Mouse (Mus musculus) G1E (cell line): ENCODE measurements around the gene Larp1. TPM values are rescaled to one million over a fixed set of nuclear protein-coding genes. Genes with fewer than 3 reads are reported as not detected.
"Not testable (repeated sequence)": the region's sequence is repeated elsewhere in the genome, so short reads cannot be mapped to it uniquely, and the experiment has no call there.

Experiments used
- ATAC-seq: 2 replicates; pipeline ENCODE4 v1.8.0; 2016; ENCODE audit warnings: mild to moderate bottlenecking; ENCODE audit not compliant: insufficient number of reproducible peaks, poor library complexity, low FRiP score, severe bottlenecking; ENCODE audit errors: extremely low read depth
- DNase-seq: peaks from one replicate; pipeline ENCODE4 v3.0.0; 2012; ENCODE audit warnings: low spot score
- H3K27me3 ChIP-seq: 2 replicates; pipeline ENCODE4 v1.6.1; 2012; ENCODE audit warnings: mild to moderate bottlenecking, low read length, inconsistent platforms; ENCODE audit not compliant: insufficient read depth
- H3K36me3 ChIP-seq: replicated peaks from 2 replicates; pipeline ENCODE3; 2012; ENCODE audit warnings: mild to moderate bottlenecking, inconsistent platforms
- H3K4me1 ChIP-seq: 2 replicates; pipeline ENCODE4 v1.6.1; 2012; ENCODE audit warnings: low read depth, low read length, inconsistent platforms, mixed read lengths; ENCODE audit not compliant: insufficient read depth
- H3K4me3 ChIP-seq: 2 replicates; pipeline ENCODE4 v1.5.1; 2012; ENCODE audit warnings: low read depth, mild to moderate bottlenecking, inconsistent platforms, low read length, moderate library complexity, mixed read lengths
- H3K9me3 ChIP-seq: replicated peaks from 2 replicates; pipeline ENCODE4 v1.6.1; 2012; ENCODE audit warnings: inconsistent platforms
- CTCF ChIP-seq: IDR thresholded peaks from 2 replicates; pipeline ENCODE4 v1.5.1; 2012; ENCODE audit warnings: low read depth, low read length, inconsistent platforms, mixed read lengths
- GATA1 ChIP-seq: IDR thresholded peaks from 2 replicates; pipeline ENCODE4 v1.6.1; 2012; ENCODE audit warnings: borderline replicate concordance, low read length, inconsistent platforms, mixed read lengths
- GATA2 ChIP-seq: IDR thresholded peaks from 2 replicates; pipeline ENCODE4 v1.6.1; 2012; ENCODE audit warnings: low read depth, low read length, inconsistent platforms, borderline replicate concordance
- POLR2AphosphoS5 ChIP-seq: IDR thresholded peaks from 2 replicates; pipeline ENCODE4 v1.6.1; 2012; ENCODE audit warnings: low read depth, low read length, inconsistent platforms; ENCODE audit not compliant: insufficient replicate concordance
- TAL1 ChIP-seq: conservative IDR thresholded peaks from 2 replicates; pipeline ENCODE4 v1.6.1; 2012; ENCODE audit warnings: low read depth, low read length, inconsistent platforms, mixed read lengths
- polyA plus RNA-seq: library from polyadenylated mRNA; stranded (reverse); fragments of >175 nt; gene quantifications from 2 replicates; pipeline ENCODE4 v1.2.3, GENCODE M21; 2012
- total RNA-seq, 2 experiments: library from RNA; stranded (forward) in 1 of 2; stranded (reverse) in 1 of 2; fragments of 200-1000 nt in 1 of 2; fragments of >200 nt in 1 of 2; fragmentation: Nextera tagmentation in 1 of 2; gene quantifications; 2 replicates each; pipeline ENCODE4 v1.2.3; 2014 to 2017

The Larp1 gene
- total and polyA plus RNA-seq, 3 experiments: 34.7 to 184 (median 123) TPM

DNA sequence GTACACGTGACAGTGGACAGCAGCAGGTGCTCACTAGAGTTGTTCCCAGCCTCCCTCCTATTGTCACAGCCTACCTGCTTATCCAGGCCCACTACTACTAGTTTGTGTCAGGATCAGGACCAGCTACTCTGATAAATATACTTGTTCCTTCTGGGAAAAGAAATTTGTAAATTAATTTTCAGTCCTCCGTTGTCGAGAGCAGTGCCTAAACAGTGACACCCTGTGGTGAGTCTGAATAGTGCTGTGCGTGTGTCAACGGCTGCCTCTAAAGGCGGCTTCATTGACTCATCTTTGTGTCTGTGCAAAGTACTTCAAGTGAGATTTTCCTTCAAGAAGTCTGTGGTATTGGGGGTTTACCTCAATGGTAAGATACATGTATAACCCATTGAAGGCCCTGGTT, 48.6 kb downstream of the Larp1 start:
- ATAC-seq (no peak), DNase-seq (no peak)
- H3K4me1 ChIP-seq: peaks cover 13% of the 10 kb centered on the region
- H3K27me3 ChIP-seq: no peaks in the 10 kb centered on the region
- peaks cover 85% of the 10 kb centered on the region for H3K36me3 ChIP-seq
- H3K4me3 ChIP-seq: no peak overlapping the region
- no peaks in the 10 kb centered on the region for H3K9me3 ChIP-seq
- TF ChIP-seq POLR2AphosphoS5: no peak
- peak; percentile 58 for TF ChIP-seq CTCF

DNA sequence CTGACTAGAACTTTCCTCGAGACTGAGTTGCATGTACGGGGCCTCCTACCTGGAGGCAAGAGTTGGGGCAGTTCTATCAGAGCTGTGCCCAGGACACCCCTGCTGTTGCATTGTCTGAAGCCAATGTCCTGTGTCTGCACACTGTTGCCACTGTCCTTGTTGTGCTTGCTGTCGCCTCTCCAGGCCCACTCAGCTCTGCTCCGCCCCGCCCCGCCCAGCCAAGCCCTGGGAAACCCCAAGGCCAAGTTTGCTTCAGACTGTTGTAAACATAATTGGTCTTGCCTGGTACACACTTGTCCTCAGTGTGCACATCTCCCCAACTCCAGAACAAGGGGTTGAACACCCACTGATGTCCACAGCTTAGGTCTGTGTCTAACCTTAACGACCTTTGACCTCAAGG, 50.9 kb downstream of the Larp1 start:
- H3K4me1 ChIP-seq: peaks cover 11% of the 10 kb centered on the region
- not testable (repeated sequence) for H3K27me3 ChIP-seq, H3K9me3 ChIP-seq, DNase-seq, H3K4me3 ChIP-seq, ATAC-seq
- H3K36me3 ChIP-seq: peaks cover 84% of the 10 kb centered on the region

DNA sequence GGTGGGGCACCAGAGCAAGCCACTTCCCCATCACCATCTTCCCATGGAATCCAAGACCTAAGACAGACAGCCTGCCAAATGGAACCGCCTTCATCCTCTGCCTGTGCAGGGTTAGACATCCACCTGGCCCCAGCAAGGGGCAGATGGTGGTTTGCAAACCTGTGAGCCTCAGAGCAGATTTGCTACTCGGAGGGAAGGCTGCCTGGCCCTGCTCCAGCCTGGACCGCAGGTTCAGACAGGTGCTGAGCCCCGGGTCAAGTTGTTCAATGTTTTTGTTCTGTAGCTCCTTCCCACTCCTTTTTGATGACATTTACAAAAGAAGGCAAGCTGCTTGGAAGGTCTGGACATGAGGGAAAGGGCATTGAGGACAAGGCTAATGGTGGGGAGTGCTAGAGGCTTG, 52.4 kb downstream of the Larp1 start:
- peaks cover 14% of the 10 kb centered on the region for H3K4me1 ChIP-seq
- not testable (repeated sequence) for H3K4me3 ChIP-seq, H3K27me3 ChIP-seq, DNase-seq, H3K9me3 ChIP-seq, ATAC-seq
- peaks cover 74% of the 10 kb centered on the region for H3K36me3 ChIP-seq

DNA sequence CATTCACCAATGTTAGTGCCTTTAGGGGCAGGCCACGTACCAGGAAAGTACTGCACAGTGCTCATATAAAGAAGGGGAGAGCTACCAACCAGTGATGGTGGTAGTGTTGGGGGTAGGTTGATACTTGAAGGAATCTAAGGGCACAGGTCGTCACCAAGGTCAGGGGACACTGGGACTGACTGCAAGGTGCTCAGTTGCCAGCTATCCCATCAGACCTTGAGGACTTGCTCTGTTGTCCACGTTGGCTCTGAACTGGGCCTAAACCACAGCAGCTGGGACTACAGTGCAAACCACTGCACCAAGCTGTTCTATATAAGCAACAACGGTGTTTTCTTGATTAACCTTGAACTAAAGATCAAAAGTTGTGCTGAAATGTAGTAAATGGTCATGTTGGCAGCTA, 53.7 kb downstream of the Larp1 start:
- peaks cover 14% of the 10 kb centered on the region for H3K4me1 ChIP-seq
- DNase-seq (no peak), ATAC-seq (no peak)
- H3K36me3 ChIP-seq: peaks cover 63% of the 10 kb centered on the region
- H3K4me3 ChIP-seq: no peak overlapping the region
- no peaks in the 10 kb centered on the region for H3K27me3 ChIP-seq
- H3K9me3 ChIP-seq: no peaks in the 10 kb centered on the region
- TF ChIP-seq GATA2 (no peak), CTCF (no peak), POLR2AphosphoS5 (no peak), TAL1 (no peak), GATA1 (no peak)

DNA sequence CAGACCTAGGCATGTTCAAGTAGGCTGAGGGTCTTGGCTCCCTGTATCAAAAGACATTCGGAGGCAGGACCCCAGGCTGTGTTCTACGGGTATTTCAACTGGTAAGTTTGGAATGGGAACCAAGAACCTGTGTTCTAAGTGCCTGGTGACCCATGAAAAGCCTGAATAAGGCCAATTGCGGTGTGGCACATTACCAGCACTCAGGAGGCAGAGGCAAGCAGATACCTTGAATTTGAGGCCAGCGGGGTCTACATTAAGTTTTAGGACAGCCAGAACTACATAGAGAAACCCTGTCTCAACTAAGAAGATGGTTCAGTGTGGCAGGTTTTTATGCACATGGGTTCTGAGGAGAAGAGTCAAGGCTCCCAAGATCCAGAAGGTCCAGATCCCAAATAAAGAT, 56.2 kb downstream of the Larp1 start:
- TF ChIP-seq TAL1 (no peak), GATA1 (no peak), POLR2AphosphoS5 (no peak)
- ATAC-seq: no peak
- Histone ChIP-seq H3K4me3 (no peak overlapping the region), H3K27me3 (peaks cover 3% of the 10 kb centered on the region; the same call in 1 of the 2 replicates), H3K36me3 (peaks cover 45% of the 10 kb centered on the region), H3K4me1 (peaks cover 15% of the 10 kb centered on the region), H3K9me3 (no peaks in the 10 kb centered on the region)
- no peak for DNase-seq

DNA sequence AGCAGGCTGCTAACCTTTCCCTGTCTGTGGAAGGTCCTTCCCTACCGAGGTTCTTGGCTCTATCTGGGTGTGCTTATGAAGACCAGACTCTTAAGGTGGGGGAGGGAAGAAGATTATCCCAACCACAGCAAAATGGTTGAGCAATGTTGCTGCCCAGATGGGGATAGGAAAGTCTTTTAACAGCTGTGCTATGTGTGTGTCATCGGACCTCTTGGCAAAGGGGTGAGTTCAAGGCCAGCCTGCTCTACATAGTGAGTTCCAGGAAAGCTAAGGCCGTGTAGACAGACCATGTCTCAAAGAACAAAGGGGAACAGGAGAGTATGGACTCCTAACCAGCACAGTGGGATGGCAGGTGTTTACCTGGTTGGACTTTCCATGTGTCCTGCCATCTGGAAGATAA, 64.1 kb downstream of the Larp1 start:
- Histone ChIP-seq H3K4me3 (no peak overlapping the region), H3K9me3 (peaks cover 2% of the 10 kb centered on the region; the same call in 1 of the 2 replicates), H3K4me1 (0 out of 2 replicates have a peak, but pooled peaks cover under 1% of the 10 kb centered on the region), H3K36me3 (no peaks in the 10 kb centered on the region), H3K27me3 (peaks cover 34% of the 10 kb centered on the region)
- DNase-seq: no peak
- ATAC-seq: no peak
- TF ChIP-seq POLR2AphosphoS5 (no peak), GATA1 (no peak), CTCF (no peak), GATA2 (no peak), TAL1 (no peak)

DNA sequence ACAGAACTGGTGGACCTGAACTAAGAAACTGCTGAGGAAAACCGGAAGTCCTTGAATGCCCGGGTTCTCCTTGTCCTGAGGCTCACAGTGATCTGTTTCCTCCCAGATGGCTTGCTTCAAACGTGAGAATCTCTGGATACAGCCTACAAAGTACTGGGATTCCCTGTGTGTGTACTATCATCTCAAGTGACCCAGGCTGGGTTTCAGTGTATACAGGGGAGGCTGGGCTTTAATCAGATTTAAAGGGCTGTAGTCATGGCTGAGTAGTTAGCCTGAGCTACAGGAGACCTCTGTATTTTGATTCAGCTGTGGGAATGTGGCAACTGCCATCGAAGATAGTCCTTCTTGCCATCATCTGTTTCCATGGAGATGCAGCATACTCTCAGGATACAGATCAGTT, 68.4 kb downstream of the Larp1 start:
- TF ChIP-seq CTCF (no peak), GATA1 (no peak), POLR2AphosphoS5 (no peak), TAL1 (no peak), GATA2 (no peak)
- ATAC-seq (no peak), DNase-seq (no peak)
- H3K27me3 ChIP-seq: peaks cover 30% of the 10 kb centered on the region
- H3K36me3 ChIP-seq: no peaks in the 10 kb centered on the region
- H3K9me3 ChIP-seq: peaks cover 5% of the 10 kb centered on the region
- H3K4me3 ChIP-seq: no peak overlapping the region
- no peaks in the 10 kb centered on the region for H3K4me1 ChIP-seq
